Mouse (Mus musculus) urinary bladder, postnatal 14 days (tissue): Measurements from ENCODE around the gene Dhx8.

ENCODE experiments used
- DNase-seq: peaks from one replicate; pipeline ENCODE4 v3.0.0; 2021; ENCODE audit warnings: low spot score

Gene Dhx8

GRCm38 (mm10) chr11:101732518-101733440 is at the start of gene Dhx8:
TSS of gene Dhx8 (plus strand) at chr11:101732919.
- peak; percentile 97 for DNase-seq

GRCm38 (mm10) chr11:101687351-101688301 is 45.1 kb upstream of the Dhx8 start:
- DNase-seq: peak; percentile 85

GRCm38 (mm10) chr11:101689701-101690113 is 43.0 kb upstream of the Dhx8 start:
- DNase-seq: no peak

- DNase-seq: no peak
These were observed 42.4 kb upstream of the Dhx8 start for GRCm38 (mm10) chr11:101690326-101690725.

- peak; percentile 51 for DNase-seq
These were observed 36.6 kb upstream of the Dhx8 start for GRCm38 (mm10) chr11:101695906-101696661.

- DNase-seq: no peak
These were observed 35.4 kb upstream of the Dhx8 start for GRCm38 (mm10) chr11:101697156-101697861.

GRCm38 (mm10) chr11:101698114-101698513 is 34.6 kb upstream of the Dhx8 start:
- DNase-seq: no peak

GRCm38 (mm10) chr11:101699556-101699955 is 33.2 kb upstream of the Dhx8 start:
- DNase-seq: no peak

- no peak for DNase-seq
These were observed 32.7 kb upstream of the Dhx8 start for GRCm38 (mm10) chr11:101699991-101700390.

GRCm38 (mm10) chr11:101700446-101700845 is 32.3 kb upstream of the Dhx8 start:
- peak; percentile 62 for DNase-seq

GRCm38 (mm10) chr11:101704081-101704480 is 28.6 kb upstream of the Dhx8 start:
- no peak for DNase-seq

GRCm38 (mm10) chr11:101706764-101707448 is 25.8 kb upstream of the Dhx8 start:
- no peak for DNase-seq

- no peak for DNase-seq
These were observed 24.2 kb upstream of the Dhx8 start for GRCm38 (mm10) chr11:101708482-101708881.

- DNase-seq: no peak
These were observed 19.9 kb upstream of the Dhx8 start for GRCm38 (mm10) chr11:101712811-101713210.

- DNase-seq: no peak
These were observed 18.7 kb upstream of the Dhx8 start for GRCm38 (mm10) chr11:101714012-101714411.

- DNase-seq: no peak
These were observed 14.4 kb upstream of the Dhx8 start for GRCm38 (mm10) chr11:101718324-101718723.

- DNase-seq: no peak
These were observed 12.7 kb upstream of the Dhx8 start for GRCm38 (mm10) chr11:101719986-101720520.

GRCm38 (mm10) chr11:101725043-101725442 is 7.7 kb upstream of the Dhx8 start:
- DNase-seq: no peak

- DNase-seq: no peak
These were observed 6.0 kb upstream of the Dhx8 start for GRCm38 (mm10) chr11:101726765-101727164.

- DNase-seq: no peak
These were observed 3.4 kb upstream of the Dhx8 start for GRCm38 (mm10) chr11:101729308-101729707.
